Mouse (Mus musculus): Measurements from ENCODE around the gene Plxdc1. TPM values are rescaled to one million over a fixed set of nuclear protein-coding genes. Genes with fewer than 3 reads are reported as not detected.

The Plxdc1 gene
- polyA plus RNA-seq, 1 experiment from 2014 or later = 0.38 TPM

DNA sequence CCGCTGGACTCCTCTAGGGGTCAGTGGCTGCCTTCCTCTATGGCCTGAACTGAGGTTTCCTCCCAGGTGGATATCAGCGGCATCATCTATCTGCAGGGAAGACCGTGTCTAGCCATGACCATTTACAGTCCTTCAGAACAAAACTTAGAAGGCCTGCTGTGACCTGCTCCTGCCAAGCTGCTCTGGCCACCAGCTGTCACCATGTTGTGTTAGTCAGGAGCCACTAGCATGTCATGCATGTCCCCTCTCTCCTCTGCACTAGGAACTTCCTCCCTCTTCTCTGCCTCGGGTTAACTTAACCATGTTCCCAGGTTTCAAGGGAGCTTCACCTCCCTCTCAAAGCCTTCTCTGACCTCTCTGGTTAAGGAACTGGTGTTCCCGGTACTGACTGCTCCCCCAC is 13.5 kb upstream of the Plxdc1 start:
- no peaks in the 10 kb centered on the region for H3K27me3 ChIP-seq (ENCODE audit: control insufficient read depth, insufficient read depth, low read length)
- WGBS = 55% methylated on average over 5 of the region's 5 CpGs
- peaks cover 2% of the 10 kb centered on the region; the same call in 1 of the 2 replicates for H3K36me3 ChIP-seq (ENCODE audit: control insufficient read depth, insufficient read depth, low read length)
- no peak overlapping the region for H3K27ac ChIP-seq (ENCODE audit: low read length)
- no peaks in the 10 kb centered on the region for H3K9me3 ChIP-seq (ENCODE audit: control insufficient read depth, low read depth, low read length)
- ATAC-seq (ENCODE audit: insufficient number of reproducible peaks, insufficient read depth, low FRiP score, low read depth) = no peak
- H3K4me1 ChIP-seq (ENCODE audit: control insufficient read depth, insufficient read depth, low read length) = peaks cover 12% of the 10 kb centered on the region
- no peak overlapping the region for H3K4me3 ChIP-seq (ENCODE audit: low read depth, low read length)
- no peak overlapping the region for H3K4me2 ChIP-seq (replicated peaks; ENCODE audit: low read depth, low read length)
- H3K9ac ChIP-seq (replicated peaks; ENCODE audit: low read depth, low read length) = no peak overlapping the region

DNA sequence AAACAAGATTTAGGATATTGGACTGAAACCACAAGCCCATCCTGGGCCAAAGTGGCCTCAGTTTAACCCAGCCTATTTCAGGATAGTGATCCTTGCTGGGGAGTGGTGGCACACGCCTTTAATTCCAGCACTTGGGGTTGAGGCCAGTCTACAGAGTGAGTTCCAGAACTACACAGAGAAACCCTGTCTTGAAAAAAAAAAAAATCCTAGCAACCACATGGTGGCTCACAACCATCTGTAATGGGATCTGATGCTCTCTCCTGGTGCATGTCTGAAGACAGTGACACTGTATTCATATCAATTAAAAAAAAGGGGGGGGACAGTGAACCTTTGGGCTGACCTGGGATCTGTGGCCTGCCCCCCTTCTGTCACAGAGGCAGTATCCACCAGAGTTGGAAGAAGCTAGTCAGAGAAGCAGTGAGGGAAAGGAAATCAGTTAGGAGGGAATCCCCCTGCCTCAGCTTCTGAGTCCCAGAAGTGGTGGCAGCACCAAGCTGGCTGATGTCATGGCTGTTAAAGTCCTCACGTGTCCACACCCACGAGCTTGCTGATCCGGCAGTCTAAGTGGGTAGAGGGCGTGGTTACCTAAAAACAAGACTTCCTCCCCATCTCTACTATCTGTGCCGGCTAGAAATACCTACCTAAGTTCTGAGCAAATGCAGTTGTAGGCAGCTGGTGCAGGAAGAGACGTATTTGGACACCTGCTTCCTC is 12.8 kb upstream of the Plxdc1 start:
- peaks cover 16% of the 10 kb centered on the region for H3K4me1 ChIP-seq (ENCODE audit: control insufficient read depth, insufficient read depth, low read length)
- no peaks in the 10 kb centered on the region for H3K36me3 ChIP-seq (ENCODE audit: control insufficient read depth, insufficient read depth, low read length)
- no peak for ATAC-seq (ENCODE audit: insufficient number of reproducible peaks, insufficient read depth, low FRiP score, low read depth)
- WGBS = 53% methylated on average over 7 of the region's 7 CpGs
- no peak overlapping the region for H3K27ac ChIP-seq (ENCODE audit: low read length)
- no peak overlapping the region for H3K4me2 ChIP-seq (replicated peaks; ENCODE audit: low read depth, low read length)
- H3K9ac ChIP-seq (replicated peaks; ENCODE audit: low read depth, low read length) = no peak overlapping the region
- H3K27me3 ChIP-seq (ENCODE audit: control insufficient read depth, insufficient read depth, low read length) = no peaks in the 10 kb centered on the region
- no peak overlapping the region for H3K4me3 ChIP-seq (ENCODE audit: low read depth, low read length)
- H3K9me3 ChIP-seq (ENCODE audit: control insufficient read depth, low read depth, low read length) = no peaks in the 10 kb centered on the region

DNA sequence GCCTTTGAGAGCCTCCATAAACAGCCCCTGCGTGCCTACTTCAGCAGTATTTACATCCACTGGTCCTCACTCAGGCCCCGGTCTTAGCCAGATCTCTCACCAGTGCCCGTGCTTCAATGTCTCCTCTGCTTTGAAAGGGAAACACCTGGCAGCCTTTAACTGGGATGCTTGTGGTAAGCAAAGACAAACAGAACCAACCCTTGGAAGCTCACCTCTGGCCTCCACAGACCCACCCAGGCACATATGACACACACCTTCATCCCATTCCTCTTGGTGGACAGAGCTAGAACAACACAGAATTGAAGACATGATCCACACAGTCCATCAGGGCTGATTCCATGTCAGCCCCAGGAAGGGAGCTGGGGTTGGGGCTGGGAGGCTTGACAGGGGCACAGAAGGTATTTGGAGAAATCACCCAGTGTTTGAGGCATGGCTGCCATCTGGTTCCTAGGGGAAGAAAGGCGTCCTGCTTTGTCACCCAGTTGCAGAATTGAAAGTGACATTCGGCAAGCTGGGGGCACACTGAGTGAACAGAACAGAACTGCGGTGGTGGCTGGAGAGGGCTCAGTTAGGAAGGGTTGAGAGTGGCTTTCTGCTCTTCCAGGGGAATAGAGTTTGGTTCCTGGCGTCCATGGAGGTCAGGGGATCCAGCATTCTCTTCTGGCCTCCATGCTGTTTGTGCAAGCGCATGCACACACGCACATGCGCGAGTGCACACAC is 12.0 kb upstream of the Plxdc1 start:
- no peak for ATAC-seq (ENCODE audit: insufficient number of reproducible peaks, insufficient read depth, low FRiP score, low read depth)
- H3K9ac ChIP-seq (replicated peaks; ENCODE audit: low read depth, low read length) = no peak overlapping the region
- H3K27ac ChIP-seq (ENCODE audit: low read length) = no peak overlapping the region

DNA sequence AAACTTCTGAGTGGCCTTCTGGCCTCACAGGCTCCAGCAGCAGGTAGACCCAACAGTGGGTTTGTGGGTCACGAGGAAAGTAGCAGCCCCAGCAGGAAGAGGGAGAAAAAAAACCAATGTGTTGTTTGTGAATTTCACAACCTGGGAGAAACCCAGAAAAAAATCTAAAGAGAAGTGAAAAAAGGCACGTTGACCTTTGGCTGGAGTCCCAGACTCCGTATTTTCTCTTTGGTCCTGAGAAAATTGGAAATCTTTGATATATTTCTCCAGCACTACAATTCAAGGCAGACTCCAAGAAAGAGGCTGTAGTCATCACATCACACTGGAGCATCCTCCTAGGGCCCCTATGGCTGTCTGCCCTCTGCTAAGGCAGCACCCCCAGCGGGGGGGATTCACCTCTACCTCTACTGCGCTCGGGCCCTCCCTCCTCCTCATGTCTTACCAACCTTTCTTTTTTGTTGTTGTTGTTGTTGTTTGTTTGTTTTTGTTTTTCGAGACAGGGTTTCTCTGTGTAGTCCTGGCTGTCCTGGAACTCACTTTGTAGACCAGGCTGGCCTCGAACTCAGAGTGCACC is 11.2 kb upstream of the Plxdc1 start:
- Histone ChIP-seq H3K4me3 (ENCODE audit: low read depth, low read length) (no peak overlapping the region), H3K4me1 (ENCODE audit: control insufficient read depth, insufficient read depth, low read length) (peaks cover 12% of the 10 kb centered on the region), H3K36me3 (ENCODE audit: control insufficient read depth, insufficient read depth, low read length) (no peaks in the 10 kb centered on the region), H3K9ac (replicated peaks; ENCODE audit: low read depth, low read length) (no peak overlapping the region), H3K4me2 (replicated peaks; ENCODE audit: low read depth, low read length) (no peak overlapping the region), H3K27ac (ENCODE audit: low read length) (no peak overlapping the region), H3K9me3 (ENCODE audit: control insufficient read depth, low read depth, low read length) (no peaks in the 10 kb centered on the region), H3K27me3 (ENCODE audit: control insufficient read depth, insufficient read depth, low read length) (no peaks in the 10 kb centered on the region)
- 78% methylated on average over 8 of the region's 8 CpGs for WGBS
- ATAC-seq (ENCODE audit: insufficient number of reproducible peaks, insufficient read depth, low FRiP score, low read depth) = no peak

More for the DNA sequence above, 12.0 kb upstream of the Plxdc1 start:
- H3K9me3 ChIP-seq (ENCODE audit: control insufficient read depth, low read depth, low read length) = no peaks in the 10 kb centered on the region
- no peak overlapping the region for H3K4me2 ChIP-seq (replicated peaks; ENCODE audit: low read depth, low read length)
- no peaks in the 10 kb centered on the region for H3K27me3 ChIP-seq (ENCODE audit: control insufficient read depth, insufficient read depth, low read length)
- H3K4me1 ChIP-seq (ENCODE audit: control insufficient read depth, insufficient read depth, low read length) = peaks cover 16% of the 10 kb centered on the region
- H3K36me3 ChIP-seq (ENCODE audit: control insufficient read depth, insufficient read depth, low read length) = no peaks in the 10 kb centered on the region
- H3K4me3 ChIP-seq (ENCODE audit: low read depth, low read length) = no peak overlapping the region
- 70% methylated on average over 11 of the region's 11 CpGs for WGBS

DNA sequence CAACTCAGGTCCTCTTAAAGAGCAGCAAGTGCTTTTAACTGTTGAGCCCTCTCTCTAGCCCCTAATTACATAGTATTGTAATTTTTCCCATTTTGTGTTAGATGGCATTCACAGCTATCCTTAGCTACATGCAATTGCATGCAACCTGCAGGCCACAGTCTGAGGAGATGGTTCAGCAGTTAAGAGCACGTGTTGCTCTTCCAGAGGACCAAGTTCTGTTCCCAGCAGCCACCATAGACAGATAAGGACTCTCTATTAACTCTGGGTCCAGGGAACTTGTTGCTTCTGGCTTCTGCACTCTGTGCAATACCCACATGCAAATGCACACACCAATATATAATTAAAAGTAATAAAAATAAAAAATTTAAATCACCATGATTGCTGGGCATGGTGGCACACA is 10.4 kb upstream of the Plxdc1 start:
- Histone ChIP-seq H3K9ac (replicated peaks; ENCODE audit: low read depth, low read length) (no peak overlapping the region), H3K27me3 (ENCODE audit: control insufficient read depth, insufficient read depth, low read length) (no peaks in the 10 kb centered on the region), H3K4me2 (replicated peaks; ENCODE audit: low read depth, low read length) (no peak overlapping the region), H3K9me3 (ENCODE audit: control insufficient read depth, low read depth, low read length) (no peaks in the 10 kb centered on the region), H3K4me3 (ENCODE audit: low read depth, low read length) (no peak overlapping the region), H3K36me3 (ENCODE audit: control insufficient read depth, insufficient read depth, low read length) (no peaks in the 10 kb centered on the region), H3K4me1 (ENCODE audit: control insufficient read depth, insufficient read depth, low read length) (peaks cover 12% of the 10 kb centered on the region), H3K27ac (ENCODE audit: low read length) (no peak overlapping the region)
- 56% methylated on average over 1 of the region's 1 CpGs for WGBS
- ATAC-seq (ENCODE audit: insufficient number of reproducible peaks, insufficient read depth, low FRiP score, low read depth) = no peak

DNA sequence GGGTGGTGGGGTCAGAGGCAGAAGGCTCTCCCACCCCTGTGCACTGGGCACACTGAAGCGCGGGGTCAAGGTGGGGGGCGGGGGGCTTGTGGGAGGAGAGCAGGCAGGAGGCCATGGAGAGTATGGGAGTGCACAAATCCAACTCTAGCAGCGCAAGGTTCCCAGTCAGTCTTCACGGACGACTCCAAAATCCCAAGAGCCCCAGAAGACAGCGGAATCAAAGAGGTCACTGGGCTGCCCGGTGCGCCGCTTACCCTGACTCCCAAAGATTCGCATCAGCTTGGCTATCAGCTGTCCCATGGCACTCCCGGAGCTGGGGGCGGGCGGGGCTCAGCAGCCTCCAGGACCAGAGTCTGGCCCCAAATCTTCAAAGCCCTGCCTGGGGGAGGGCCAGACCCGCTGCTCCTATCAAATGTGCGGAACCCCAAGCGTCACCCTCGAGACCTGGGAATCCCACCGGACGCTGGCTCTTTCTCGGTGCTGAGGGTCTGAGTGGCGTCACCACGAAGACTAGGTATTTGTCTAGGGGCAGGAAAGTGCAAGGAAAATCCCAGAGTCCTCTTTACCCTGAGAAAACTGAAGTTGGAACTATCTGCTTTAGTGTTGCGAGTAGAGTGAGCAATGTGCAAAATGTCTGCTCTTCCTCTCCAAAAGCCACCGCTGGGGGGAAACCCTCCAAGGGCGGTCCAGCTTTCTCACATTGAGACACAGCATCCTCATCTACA is 9.5 kb upstream of the Plxdc1 start, which contains the start of gene Arl5c:
Arl5c (minus strand) TSS at position 618 of the 725 bp plus-strand sequence.
- Histone ChIP-seq H3K36me3 (ENCODE audit: control insufficient read depth, insufficient read depth, low read length) (no peaks in the 10 kb centered on the region), H3K4me1 (ENCODE audit: control insufficient read depth, insufficient read depth, low read length) (peaks cover 12% of the 10 kb centered on the region), H3K4me2 (replicated peaks; ENCODE audit: low read depth, low read length) (peak within 1 kb of the TSS; percentile 92), H3K27ac (ENCODE audit: low read length) (no peak within 1 kb of the TSS), H3K4me3 (ENCODE audit: low read depth, low read length) (peak within 1 kb of the TSS; percentile 39), H3K27me3 (ENCODE audit: control insufficient read depth, insufficient read depth, low read length) (no peaks in the 10 kb centered on the region), H3K9me3 (ENCODE audit: control insufficient read depth, low read depth, low read length) (no peaks in the 10 kb centered on the region), H3K9ac (replicated peaks; ENCODE audit: low read depth, low read length) (peak within 1 kb of the TSS; percentile 4)
- 2% methylated on average over 26 of the region's 26 CpGs for WGBS
- ATAC-seq (ENCODE audit: insufficient number of reproducible peaks, insufficient read depth, low FRiP score, low read depth) = peak; percentile 31; the same call in 1 of the 2 replicates

DNA sequence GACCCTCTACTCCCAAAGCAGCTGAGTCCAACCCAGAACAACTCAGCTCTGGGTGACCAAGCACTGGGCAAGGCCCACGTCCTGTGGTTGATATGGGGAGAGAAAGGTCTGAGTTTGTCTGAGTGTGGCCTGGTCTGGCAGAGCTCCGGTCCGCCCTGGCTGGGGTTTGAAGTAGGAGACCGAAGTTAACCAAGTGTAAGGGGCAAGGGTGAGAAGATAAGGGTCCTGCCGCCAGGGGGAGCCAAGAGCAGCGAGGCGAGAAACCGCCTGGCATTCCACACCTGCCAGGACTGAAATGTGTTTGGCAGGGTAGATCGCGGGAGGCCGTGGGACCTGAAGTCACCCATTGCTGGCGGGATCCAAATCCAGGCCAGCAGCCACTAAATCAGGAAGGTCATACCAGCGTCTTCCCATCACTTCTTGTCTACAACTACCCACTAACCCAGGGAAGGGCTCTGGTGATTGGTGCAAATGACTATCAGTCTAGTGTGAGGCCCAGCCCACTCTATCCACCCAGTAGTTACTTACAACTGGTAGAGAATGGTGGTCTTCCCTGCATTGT is 8.4 kb upstream of the Plxdc1 start:
- WGBS = 13% methylated on average over 13 of the region's 13 CpGs
- Histone ChIP-seq H3K9me3 (ENCODE audit: control insufficient read depth, low read depth, low read length) (no peaks in the 10 kb centered on the region), H3K4me3 (ENCODE audit: low read depth, low read length) (peak overlapping the region; percentile 39), H3K27me3 (ENCODE audit: control insufficient read depth, insufficient read depth, low read length) (no peaks in the 10 kb centered on the region), H3K9ac (replicated peaks; ENCODE audit: low read depth, low read length) (peak overlapping the region; percentile 4; the same call in 1 of the 2 replicates), H3K27ac (ENCODE audit: low read length) (no peak overlapping the region), H3K4me2 (replicated peaks; ENCODE audit: low read depth, low read length) (peak overlapping the region; percentile 92), H3K36me3 (ENCODE audit: control insufficient read depth, insufficient read depth, low read length) (no peaks in the 10 kb centered on the region), H3K4me1 (ENCODE audit: control insufficient read depth, insufficient read depth, low read length) (peaks cover 19% of the 10 kb centered on the region)
- peak; percentile 56 for ATAC-seq (ENCODE audit: insufficient number of reproducible peaks, insufficient read depth, low FRiP score, low read depth)
